Comparison of ENCODE assay signal across 14 mouse cellular contexts in the genomic region with DNA sequence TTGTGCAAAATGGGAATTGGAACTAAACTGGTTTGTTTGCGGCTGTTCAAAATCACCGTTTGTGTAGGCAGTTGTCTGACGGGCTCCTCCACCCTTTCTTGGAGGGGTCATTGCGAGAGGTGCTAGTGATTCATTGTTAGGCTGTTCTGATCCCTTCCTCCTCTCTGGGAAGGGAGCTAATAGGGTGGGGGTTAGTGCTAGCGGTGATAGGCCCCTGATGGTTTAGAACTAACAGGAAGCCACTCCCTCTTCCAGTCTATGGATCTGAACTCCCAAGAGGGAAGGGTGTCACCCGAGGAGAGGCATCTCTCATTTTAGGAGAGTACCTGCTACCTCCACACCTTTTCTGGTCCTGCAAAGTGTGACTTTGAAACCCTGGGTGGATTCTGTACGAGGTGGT. TPM values are rescaled to one million over a fixed set of nuclear protein-coding genes. Genes with fewer than 3 reads are reported as not detected.
A peak's percentile ranks its signal among the peaks of the same experiment; 100 is the strongest.
DNase-seq lines count a peak whose midpoint lies in the region; ATAC-seq lines count a peak whose summit lies in the region.
"Had no signal": no experiment of that assay in that cellular context is flagged by ENCODE, and none has a peak within 500 bp of the region (broad histone marks: within the 10 kb centered on the region; RNA-seq: fewer than 3 reads in every experiment).

No protein-coding gene starts in this region.

- no peak for ATAC-seq in heart, embryonic 13.5 days (ENCODE audit: extremely low read depth, insufficient number of reproducible peaks, low FRiP score, low TSS enrichment)
- no peak for ATAC-seq in heart, embryonic 11.5 days (replicated peaks; ENCODE audit: insufficient number of reproducible peaks, low FRiP score, low TSS enrichment)
- ATAC-seq in neural tube, embryonic 12.5 days (ENCODE audit: low FRiP score, low read depth): no peak
- ATAC-seq in midbrain, embryonic 13.5 days: no peak

- 43% methylated on average over 7 of the region's 7 CpGs for WGBS in heart, embryonic 13.5 days
- 29% methylated on average over 7 of the region's 7 CpGs for WGBS in heart, embryonic 11.5 days (ENCODE audit: insufficient replicate concordance)
- 30% methylated on average over 7 of the region's 7 CpGs for WGBS in neural tube, embryonic 12.5 days
- WGBS in midbrain, embryonic 13.5 days: 37% methylated on average over 7 of the region's 7 CpGs

- H3K4me1 ChIP-seq in heart, embryonic 13.5 days: peaks cover 51% of the 10 kb centered on the region
- H3K4me1 ChIP-seq in heart, embryonic 11.5 days (ENCODE audit: control insufficient read depth, insufficient read depth, low read length): peaks cover 26% of the 10 kb centered on the region
- H3K4me1 ChIP-seq in neural tube, embryonic 12.5 days: peaks cover 9% of the 10 kb centered on the region
- peaks cover 26% of the 10 kb centered on the region for H3K4me1 ChIP-seq in midbrain, embryonic 13.5 days (replicated peaks)

- H3K36me3 ChIP-seq in heart, embryonic 13.5 days: no peaks in the 10 kb centered on the region
- H3K36me3 ChIP-seq in heart, embryonic 11.5 days (ENCODE audit: control insufficient read depth, insufficient read depth, low read length): no peaks in the 10 kb centered on the region
- no peaks in the 10 kb centered on the region for H3K36me3 ChIP-seq in neural tube, embryonic 12.5 days
- H3K36me3 ChIP-seq in midbrain, embryonic 13.5 days: no peaks in the 10 kb centered on the region

- no peaks in the 10 kb centered on the region for H3K9me3 ChIP-seq in heart, embryonic 13.5 days
- no peaks in the 10 kb centered on the region for H3K9me3 ChIP-seq in heart, embryonic 11.5 days (replicated peaks; ENCODE audit: control insufficient read depth, low read length)
- no peaks in the 10 kb centered on the region for H3K9me3 ChIP-seq in neural tube, embryonic 12.5 days
- no peaks in the 10 kb centered on the region for H3K9me3 ChIP-seq in midbrain, embryonic 13.5 days

- no peak for DNase-seq in neural tube, embryonic 10.5 days (ENCODE audit: extremely low spot score, low spot score)
- no peak for DNase-seq in adrenal gland, adult 18-20 months (ENCODE audit: low spot score in 2 of 2)
- no peak for DNase-seq in Muller cell, postnatal 12 days (ENCODE audit: inconsistent ontology term)
- no peak for DNase-seq in right cerebral cortex, postnatal 25 days
- DNase-seq: adrenal gland, adult 8-10 months; cerebellum, adult 11 months; heart, adult 11 months; kidney, adult 18-20 months; right cerebral cortex, postnatal 14 days had no signal

- H3K4me2 ChIP-seq in heart, embryonic 13.5 days: peak overlapping the region; percentile 98
- H3K4me2 ChIP-seq in heart, embryonic 11.5 days: no peak overlapping the region; the same call in 1 of the 2 replicates
- peak overlapping the region; percentile 94 for H3K4me2 ChIP-seq in neural tube, embryonic 12.5 days (replicated peaks)
- peak overlapping the region; percentile 87 for H3K4me2 ChIP-seq in midbrain, embryonic 13.5 days (replicated peaks)

- 0 out of 2 replicates have a peak overlapping the region, but pooled peaks have one; percentile 72 for H3K4me3 ChIP-seq in heart, embryonic 13.5 days
- no peak overlapping the region for H3K4me3 ChIP-seq in heart, embryonic 11.5 days (ENCODE audit: low read depth, low read length)
- no peak overlapping the region for H3K4me3 ChIP-seq in neural tube, embryonic 12.5 days
- H3K4me3 ChIP-seq in midbrain, embryonic 13.5 days (replicated peaks): peak overlapping the region; percentile 63
- H3K4me3 ChIP-seq: myocyte had no signal

- H3K27ac ChIP-seq in heart, embryonic 13.5 days (replicated peaks): no peak overlapping the region
- no peak overlapping the region for H3K27ac ChIP-seq in heart, embryonic 11.5 days (ENCODE audit: low read depth, low read length)
- no peak overlapping the region for H3K27ac ChIP-seq in neural tube, embryonic 12.5 days
- H3K27ac ChIP-seq in midbrain, embryonic 13.5 days: no peak overlapping the region

- H3K9ac ChIP-seq in heart, embryonic 13.5 days: no peak overlapping the region; the same call in 1 of the 2 replicates
- H3K9ac ChIP-seq in heart, embryonic 11.5 days (ENCODE audit: low read depth, low read length): no peak overlapping the region
- no peak overlapping the region for H3K9ac ChIP-seq in neural tube, embryonic 12.5 days
- no peak overlapping the region for H3K9ac ChIP-seq in midbrain, embryonic 13.5 days (replicated peaks)

- peaks cover 54% of the 10 kb centered on the region for H3K27me3 ChIP-seq in heart, embryonic 13.5 days (replicated peaks)
- peaks cover 43% of the 10 kb centered on the region for H3K27me3 ChIP-seq in heart, embryonic 11.5 days (ENCODE audit: control insufficient read depth, insufficient read depth, low read length)
- H3K27me3 ChIP-seq in neural tube, embryonic 12.5 days (replicated peaks): peaks cover 41% of the 10 kb centered on the region
- peaks cover 27% of the 10 kb centered on the region for H3K27me3 ChIP-seq in midbrain, embryonic 13.5 days

RNA-seq across cellular contexts. Expression of gene Nfe2l3, which starts 1.8 kb away (rescaled TPM):
- 3.0 and 3.1 TPM in 2 replicates for polyA plus RNA-seq in heart, embryonic 13.5 days (2015; fragmentation: Nextera tagmentation; extraction: Ambion mirVana)
- polyA plus RNA-seq in heart, embryonic 11.5 days (2014; fragmentation: Nextera tagmentation; extraction: Ambion mirVana): 3.4 and 4.7 TPM in 2 replicates
- 2.8 and 3.4 TPM in 2 replicates for polyA plus RNA-seq in neural tube, embryonic 12.5 days (2016; fragmentation: Nextera tagmentation; extraction: Ambion mirVana)
- polyA plus RNA-seq in midbrain, embryonic 13.5 days (2015; fragmentation: Nextera tagmentation; extraction: Ambion mirVana): 4.6 and 6.4 TPM in 2 replicates
- total RNA-seq in adrenal gland, adult 18-20 months (2021): under 1 TPM in 1 of 2 experiments, not detected in 1; 0.13 TPM
- total RNA-seq: adrenal gland, adult 8-10 months had no signal

RNA-seq across cellular contexts. Expression of gene Hnrnpa2b1, which starts 35.4 kb away (rescaled TPM):
- polyA plus RNA-seq in heart, embryonic 13.5 days (2015; fragmentation: Nextera tagmentation; extraction: Ambion mirVana): 1,097 and 1,199 TPM in 2 replicates
- polyA plus RNA-seq in heart, embryonic 11.5 days (2014; fragmentation: Nextera tagmentation; extraction: Ambion mirVana): 856 and 1,080 TPM in 2 replicates
- polyA plus RNA-seq in neural tube, embryonic 12.5 days (2016; fragmentation: Nextera tagmentation; extraction: Ambion mirVana): 2,094 and 2,188 TPM in 2 replicates
- polyA plus RNA-seq in midbrain, embryonic 13.5 days (2015; fragmentation: Nextera tagmentation; extraction: Ambion mirVana): 2,073 and 2,164 TPM in 2 replicates
- total RNA-seq in adrenal gland, adult 18-20 months (2021): 100 to 1,000 TPM; 553 to 646 TPM

RNA-seq across cellular contexts. Expression of gene Cbx3, which starts 35.9 kb away (rescaled TPM):
- 320 and 353 TPM in 2 replicates for polyA plus RNA-seq in heart, embryonic 13.5 days (2015; fragmentation: Nextera tagmentation; extraction: Ambion mirVana)
- 396 and 399 TPM in 2 replicates for polyA plus RNA-seq in heart, embryonic 11.5 days (2014; fragmentation: Nextera tagmentation; extraction: Ambion mirVana)
- 569 and 589 TPM in 2 replicates for polyA plus RNA-seq in neural tube, embryonic 12.5 days (2016; fragmentation: Nextera tagmentation; extraction: Ambion mirVana)
- 593 and 670 TPM in 2 replicates for polyA plus RNA-seq in midbrain, embryonic 13.5 days (2015; fragmentation: Nextera tagmentation; extraction: Ambion mirVana)
- total RNA-seq in adrenal gland, adult 18-20 months (2021): 10 to 100 TPM; 66.4 to 81.6 TPM

Comparison
In these comparisons a context has a peak if more than half of its experiments do, and no peak if none do; other contexts are left out.
1. H3K4me3 ChIP-seq: peak in heart, embryonic 13.5 days (single experiment) and midbrain, embryonic 13.5 days (single experiment); none in heart, embryonic 11.5 days (single experiment) and neural tube, embryonic 12.5 days (single experiment).